Mouse (Mus musculus): ENCODE results near the gene Arih2. TPM values are rescaled to one million over a fixed set of nuclear protein-coding genes. Genes with fewer than 3 reads are reported as not detected.
A peak's percentile ranks its signal among the peaks of the same experiment; 100 is the strongest.
"Not testable (repeated sequence)": the region's sequence is repeated elsewhere in the genome, so short reads cannot be mapped to it uniquely, and the experiment has no call there.

Gene Arih2
- total RNA-seq, 2 experiments from 2014 or later, result 80.1 to 80.7 TPM

DNA sequence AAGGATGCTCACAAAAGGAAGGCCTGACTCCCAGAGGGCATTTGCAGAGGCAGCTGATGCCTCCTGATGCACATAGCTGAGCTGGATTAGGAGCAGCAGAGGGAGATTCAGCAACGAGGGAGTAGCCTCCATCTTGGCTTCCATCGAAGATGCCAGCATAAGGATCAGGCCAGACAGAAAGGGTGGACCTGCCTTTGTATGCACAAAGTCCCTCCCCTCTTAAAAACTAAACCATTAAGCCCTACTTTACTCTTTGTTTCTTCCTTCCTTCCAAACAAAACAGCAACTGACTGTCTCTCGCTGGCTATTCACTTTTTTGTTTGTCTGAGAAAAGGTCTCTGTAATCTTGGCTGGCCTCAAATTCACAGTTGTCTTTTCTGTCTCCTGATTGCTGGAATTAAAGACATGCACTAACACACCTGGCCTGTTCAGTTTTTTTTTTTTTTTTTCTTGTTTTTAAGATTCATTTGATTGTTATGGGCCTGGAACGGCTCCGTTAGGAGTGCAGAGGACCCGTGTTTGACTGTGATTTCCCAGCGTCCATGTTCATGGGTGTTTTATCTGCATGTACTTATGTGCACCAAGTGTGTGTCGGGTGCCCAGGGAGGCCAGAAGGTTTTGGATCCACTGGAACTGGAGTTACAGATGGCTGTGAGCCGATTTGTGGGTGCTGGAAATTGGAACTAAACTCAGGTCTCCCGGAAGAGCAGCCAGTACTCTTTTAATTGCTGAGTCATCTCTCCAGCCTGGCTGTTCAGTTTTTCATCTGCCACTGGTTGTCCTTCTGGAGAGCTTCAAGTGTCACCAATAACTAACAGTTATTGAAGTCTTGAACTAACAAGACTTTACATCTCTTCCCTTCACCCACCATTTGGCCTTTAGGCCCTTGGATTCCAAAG lies 5.6 kb upstream of the Arih2 start:
- no peak for DNase-seq (ENCODE audit: low spot score in 2 of 2)

DNA sequence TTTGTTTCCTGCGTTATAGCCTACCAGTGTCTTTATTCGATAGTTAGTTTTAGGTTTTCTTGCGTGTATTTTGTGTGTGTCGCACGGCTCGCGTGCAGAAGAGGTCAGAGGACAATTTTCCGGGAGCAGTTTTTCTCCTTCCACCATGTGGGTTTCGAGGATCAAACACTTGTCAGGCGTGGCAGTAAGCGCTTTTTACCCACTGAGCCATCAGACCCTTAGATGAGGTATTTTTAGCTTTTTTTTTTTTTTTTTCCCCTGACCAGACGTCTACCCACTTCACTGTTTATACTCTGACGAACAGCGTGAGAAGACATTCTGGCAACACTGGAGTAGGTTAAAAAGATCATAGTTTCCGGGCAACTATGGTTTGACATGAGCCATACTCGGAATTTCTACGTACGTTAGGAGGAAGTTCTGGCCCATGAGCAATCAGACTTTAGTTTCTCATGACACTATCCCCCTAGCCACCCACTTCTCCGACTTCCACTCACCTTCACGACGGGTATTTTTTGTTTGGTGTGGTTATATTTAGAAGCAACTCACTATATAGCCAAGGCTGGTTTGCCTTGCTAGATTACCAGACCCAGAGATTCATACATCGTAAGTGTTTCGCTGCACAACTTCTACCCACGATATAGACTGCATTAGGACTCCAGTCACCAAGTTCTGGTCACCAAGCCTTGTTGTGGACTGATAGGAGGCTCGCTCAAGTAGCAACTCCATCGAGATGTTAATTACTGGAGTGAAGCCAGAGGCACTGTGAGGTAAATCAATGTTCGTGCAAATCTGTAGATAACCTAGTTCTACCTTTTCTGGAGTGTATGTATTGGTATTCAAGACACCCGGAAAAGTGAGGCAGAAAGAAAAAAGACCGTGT lies 615 bp upstream of the Arih2 start:
- no peak for DNase-seq (ENCODE audit: low spot score in 2 of 2)

GRCm38 (mm10) chr9:108648166-108648565 lies 1.0 kb downstream of the Arih2 start:
- no peak for DNase-seq (ENCODE audit: low spot score in 2 of 2)

DNA sequence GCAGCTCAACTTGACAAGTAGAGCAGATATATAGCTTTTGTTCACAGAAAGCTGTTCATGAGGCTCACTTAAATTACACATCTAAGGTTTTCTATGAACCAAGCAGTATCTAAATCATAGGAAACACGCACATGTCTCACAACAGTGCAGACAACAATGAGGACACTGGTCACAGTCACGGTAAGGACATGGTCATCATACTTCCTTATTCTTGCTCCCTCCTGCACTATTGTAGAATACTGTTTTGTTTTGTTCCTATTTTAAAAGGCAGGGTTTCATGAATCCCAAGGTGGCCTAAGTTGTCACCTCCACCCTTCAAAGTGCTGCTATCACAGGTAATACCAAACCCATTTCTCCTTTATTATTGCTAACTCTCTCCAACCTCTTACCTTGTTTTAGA lies 9.4 kb downstream of the Arih2 start:
- DNase-seq (ENCODE audit: low spot score in 2 of 2), result no peak

- no peak for DNase-seq (ENCODE audit: low spot score in 2 of 2)
Measured at GRCm38 (mm10) chr9:108635415-108635814, 13.8 kb downstream of the Arih2 start.

- no peak for DNase-seq (ENCODE audit: low spot score in 2 of 2)
Measured at GRCm38 (mm10) chr9:108633846-108634245, 15.3 kb downstream of the Arih2 start.

DNA sequence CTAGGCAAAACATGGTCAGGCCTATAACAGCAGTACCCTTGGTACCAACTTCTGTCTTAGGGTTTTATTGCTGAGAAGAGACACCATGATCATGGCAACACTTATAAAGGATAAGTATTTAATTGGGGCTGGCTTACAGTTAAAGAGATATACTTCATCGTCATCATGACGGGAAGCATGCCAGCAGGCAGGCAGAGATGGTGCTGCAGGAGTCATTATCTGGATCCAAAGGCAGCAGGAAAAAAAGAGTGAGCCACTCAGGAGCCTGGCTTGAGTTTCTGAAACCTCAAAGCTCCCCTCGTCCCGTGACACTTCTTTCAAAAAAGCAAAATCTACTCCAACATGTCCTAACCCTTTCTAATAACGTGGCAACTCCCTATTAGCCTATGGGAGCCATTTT lies 16.8 kb downstream of the Arih2 start:
- no peak for DNase-seq (ENCODE audit: low spot score in 2 of 2)

GRCm38 (mm10) chr9:108631631-108632256 lies 17.4 kb downstream of the Arih2 start:
- no peak for DNase-seq (ENCODE audit: low spot score in 2 of 2)

DNA sequence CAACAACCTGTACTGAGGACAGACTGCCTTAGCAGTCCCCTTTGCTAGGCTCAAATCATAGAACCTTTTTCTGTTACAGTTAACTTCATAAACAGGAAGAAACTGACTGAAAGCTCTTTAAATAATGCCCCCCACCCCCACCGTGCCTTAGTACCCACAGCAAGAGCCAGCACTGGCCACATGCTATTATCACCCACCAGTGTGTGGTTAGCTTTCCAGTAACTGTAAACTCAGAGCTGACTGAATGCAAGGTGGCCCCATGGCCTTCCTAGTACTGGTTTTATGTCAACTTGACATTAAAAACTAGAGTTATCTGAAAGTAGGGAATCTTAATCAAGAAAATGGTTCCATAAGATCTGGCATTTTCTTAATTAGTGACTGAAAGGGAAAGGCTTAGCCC lies 18.5 kb downstream of the Arih2 start:
- no peak for DNase-seq (ENCODE audit: low spot score in 2 of 2)

DNA sequence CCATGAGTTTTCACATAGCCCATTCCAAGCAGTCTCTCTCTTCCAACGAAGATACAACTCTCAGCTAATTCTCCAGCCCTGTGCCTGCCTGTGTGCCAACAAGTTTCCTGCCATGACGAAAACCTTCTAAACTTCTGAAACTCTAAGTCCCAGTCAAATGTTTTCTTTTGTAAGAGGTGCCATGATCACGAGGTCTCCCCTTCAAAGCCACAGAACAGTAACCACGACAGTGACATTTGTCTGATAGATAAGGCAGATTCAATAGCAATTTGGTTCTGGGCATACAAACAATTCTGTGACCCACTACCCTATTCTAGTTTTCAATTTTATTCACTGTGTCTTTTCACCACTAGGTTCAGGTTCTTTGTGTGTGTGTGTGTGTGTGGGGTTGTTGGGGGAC lies 21.0 kb downstream of the Arih2 start:
- no peak for DNase-seq (ENCODE audit: low spot score in 2 of 2)

- DNase-seq (ENCODE audit: low spot score in 2 of 2), result no peak
Measured at GRCm38 (mm10) chr9:108626498-108626897, 22.7 kb downstream of the Arih2 start.

DNA sequence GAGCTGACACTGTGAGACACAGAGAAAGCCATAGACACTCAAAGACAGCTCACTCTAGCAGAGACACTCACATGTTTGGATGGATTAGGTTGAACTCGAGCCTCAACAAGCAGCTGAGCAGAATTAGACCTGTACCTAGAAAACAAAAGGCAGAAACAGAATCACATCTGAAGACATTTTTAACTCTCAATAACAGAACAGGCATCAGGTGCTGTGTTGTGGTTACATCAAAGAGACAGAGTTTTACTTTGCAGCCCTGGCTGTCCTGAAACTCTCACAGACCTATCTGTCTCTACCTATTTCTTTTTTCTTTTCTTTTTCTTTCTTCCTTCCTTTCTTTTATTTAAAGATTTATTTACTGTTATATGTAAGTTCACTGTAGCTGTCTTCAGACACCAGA lies 31.9 kb downstream of the Arih2 start:
- DNase-seq (ENCODE audit: low spot score in 2 of 2), result no peak

- no peak for DNase-seq (ENCODE audit: low spot score in 2 of 2)
Measured at GRCm38 (mm10) chr9:108611488-108611887, 37.7 kb downstream of the Arih2 start.

DNA sequence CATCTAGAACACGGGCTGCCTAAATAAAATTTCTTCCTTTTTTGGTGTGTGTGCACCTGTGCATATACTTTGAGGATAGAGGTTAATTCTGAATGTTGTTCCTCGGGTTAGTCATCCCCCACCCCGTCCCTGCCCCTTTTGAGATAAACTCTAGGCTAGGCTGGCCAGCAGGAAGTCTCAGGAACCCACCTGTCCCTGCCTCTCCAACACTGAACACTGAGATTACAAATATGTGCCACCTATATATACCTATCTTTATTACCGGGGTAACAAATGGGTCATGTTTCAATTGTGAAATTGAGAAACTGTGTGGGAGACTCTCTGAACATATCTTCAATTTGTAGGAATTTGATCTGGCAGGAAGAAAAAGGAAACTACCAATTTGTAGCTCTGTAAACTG lies 40.3 kb downstream of the Arih2 start:
- no peak for DNase-seq (ENCODE audit: low spot score in 2 of 2)

DNA sequence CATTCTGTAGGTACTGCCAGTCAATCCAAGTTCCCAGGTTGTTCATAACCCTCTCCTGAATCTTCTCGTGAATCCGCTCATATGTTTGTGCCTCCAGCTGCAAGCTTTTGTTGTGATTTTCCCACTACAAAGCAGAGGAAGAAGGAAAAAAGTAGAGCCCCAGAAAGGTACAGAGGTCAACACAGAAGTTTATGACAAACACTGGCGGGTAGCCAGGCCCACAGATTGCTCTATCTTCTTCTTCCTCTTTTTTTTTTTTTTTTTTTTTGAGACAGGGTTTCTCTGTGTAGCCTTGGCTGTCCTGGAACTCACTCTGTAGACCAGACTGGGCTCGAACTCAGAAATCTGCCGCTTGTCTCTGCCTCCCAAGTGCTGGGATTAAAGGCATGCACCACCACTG lies 41.3 kb downstream of the Arih2 start:
- not testable (repeated sequence) for DNase-seq (ENCODE audit: low spot score in 2 of 2)

DNA sequence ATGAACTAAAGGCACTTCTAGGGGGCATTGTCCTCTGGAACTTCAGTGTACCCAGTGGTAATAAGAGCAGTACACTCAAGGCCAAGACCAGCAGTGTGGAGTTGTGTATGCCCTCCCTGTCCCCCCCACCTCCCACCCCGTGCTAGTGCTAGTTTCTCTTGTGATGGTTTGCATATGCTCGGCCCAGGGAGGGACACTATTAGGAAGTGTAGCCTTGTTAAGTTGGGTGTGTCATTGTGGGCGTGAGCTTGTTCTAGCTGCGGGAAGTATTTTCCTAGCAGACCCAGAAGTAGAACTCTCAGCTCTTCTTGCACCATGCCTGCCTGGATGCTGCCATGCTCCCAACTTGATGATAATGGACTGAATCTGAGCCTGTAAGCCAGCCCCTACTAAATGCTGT lies 47.2 kb downstream of the Arih2 start:
- DNase-seq (ENCODE audit: low spot score in 2 of 2), result no peak

DNA sequence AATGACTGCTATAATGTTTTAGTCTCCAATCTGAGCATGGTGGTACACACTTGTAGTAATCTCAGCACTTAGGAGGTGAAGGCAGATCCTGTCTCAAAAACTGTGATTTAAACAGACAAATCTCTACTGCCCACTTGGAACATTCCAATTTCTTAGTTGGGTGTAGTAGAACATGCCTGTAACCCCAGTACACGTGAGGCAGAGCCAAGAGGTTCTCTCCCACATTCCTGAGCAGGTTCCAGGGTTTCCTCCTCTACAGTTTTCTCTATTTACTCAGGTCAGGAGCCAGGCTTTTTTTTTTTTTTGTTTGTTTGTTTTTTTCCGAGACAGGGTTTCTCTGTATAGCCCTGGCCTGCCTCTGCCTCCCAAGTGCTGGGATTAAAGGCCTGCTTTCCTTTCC lies 49.2 kb downstream of the Arih2 start:
- DNase-seq (ENCODE audit: low spot score in 2 of 2), result no peak

DNA sequence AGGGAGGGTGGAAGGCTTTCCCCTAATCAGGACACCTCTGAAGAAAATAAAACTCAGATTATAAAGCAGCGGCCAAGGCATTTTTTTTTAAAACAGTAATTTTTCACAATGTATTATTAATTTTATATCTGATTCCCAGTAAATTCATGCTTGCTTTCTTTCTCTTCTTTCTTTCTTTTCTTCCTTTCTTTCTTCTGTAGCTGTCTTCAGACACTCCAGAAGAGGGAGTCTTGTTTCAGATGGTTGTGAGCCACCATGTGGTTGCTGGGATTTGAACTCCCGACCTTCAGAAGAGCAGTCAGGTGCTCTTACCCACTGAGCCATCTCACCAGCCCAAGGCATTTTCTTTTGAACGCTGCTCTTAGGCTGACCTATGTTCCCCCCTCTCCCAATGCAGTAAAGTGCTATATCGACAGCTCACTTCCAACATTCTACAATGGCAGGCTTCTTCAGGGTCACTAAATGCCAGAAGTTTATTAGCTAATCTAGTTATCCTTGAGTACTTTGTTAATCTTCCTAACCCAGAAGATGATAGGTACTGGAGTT lies 50.1 kb downstream of the Arih2 start:
- no peak for DNase-seq (ENCODE audit: low spot score in 2 of 2)

DNA sequence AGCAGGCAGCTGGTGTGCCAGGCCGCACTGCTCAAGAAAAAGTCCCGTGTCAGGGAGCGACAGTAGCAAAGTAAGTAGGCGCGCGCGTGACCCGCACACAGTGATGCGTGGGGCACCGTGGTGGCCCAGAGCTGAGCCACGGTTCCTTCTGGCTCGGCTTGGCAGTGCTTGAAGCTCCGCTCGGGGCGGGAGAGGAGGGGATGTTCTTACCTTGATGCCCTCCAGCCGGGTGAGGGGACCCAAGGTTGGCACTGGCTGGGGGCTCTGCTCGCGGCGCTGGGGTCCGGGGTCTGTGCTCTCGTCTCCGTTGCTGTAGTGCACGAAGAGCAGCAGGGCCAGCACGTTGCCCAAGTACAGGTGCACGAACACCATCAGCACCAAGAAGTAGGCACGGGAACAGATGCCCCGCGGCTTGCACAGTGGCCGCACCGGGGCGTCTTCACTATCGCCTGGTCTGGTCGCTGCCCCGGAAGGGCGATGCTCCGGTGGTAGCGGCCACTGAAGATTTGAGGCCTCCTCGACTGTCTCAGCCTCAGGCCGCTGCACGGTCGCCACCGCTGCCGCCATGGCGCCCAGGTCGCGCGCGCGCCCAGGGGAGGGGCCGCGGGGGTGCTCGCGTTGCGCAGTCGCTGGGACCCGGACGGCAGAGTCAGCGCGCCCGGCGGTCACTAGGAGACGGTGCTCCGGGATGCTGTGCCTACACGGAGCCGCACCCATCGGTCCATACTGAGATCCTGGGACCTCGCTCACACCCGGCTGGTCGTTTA lies 52.0 kb downstream of the Arih2 start, which contains the start of gene P4htm:
Gene P4htm (minus strand): TSS at position 670 of the 767 bp plus-strand sequence.
- peak in 1 of 2 experiments; percentile 32 for DNase-seq (ENCODE audit: low spot score in 2 of 2)

- DNase-seq (ENCODE audit: low spot score in 2 of 2), result no peak
Measured at GRCm38 (mm10) chr9:108594354-108594753, 54.8 kb downstream of the Arih2 start.

GRCm38 (mm10) chr9:108591462-108591861 lies 57.7 kb downstream of the Arih2 start:
- DNase-seq (ENCODE audit: low spot score in 2 of 2), result no peak

Data from adrenal gland, postnatal 4 days (tissue).